Mouse (Mus musculus): ENCODE data around the gene Dnajc6.

Dnajc6 gene

GRCm38 (mm10) chr4:101564746-101565417, 68.4 kb downstream of the Dnajc6 start:
- DNase-seq (ENCODE audit: low read depth, low spot score), result no peak

- DNase-seq (ENCODE audit: low read depth, low spot score), result no peak
Measured at GRCm38 (mm10) chr4:101569076-101569475, 72.6 kb downstream of the Dnajc6 start.

GRCm38 (mm10) chr4:101572142-101572541, 75.7 kb downstream of the Dnajc6 start:
- no peak for DNase-seq (ENCODE audit: low read depth, low spot score)

- no peak for DNase-seq (ENCODE audit: low read depth, low spot score)
Measured at GRCm38 (mm10) chr4:101575307-101575706, 78.9 kb downstream of the Dnajc6 start.

- DNase-seq (ENCODE audit: low read depth, low spot score), result no peak
Measured at GRCm38 (mm10) chr4:101578720-101579119, 82.3 kb downstream of the Dnajc6 start.

GRCm38 (mm10) chr4:101579517-101579916, 83.1 kb downstream of the Dnajc6 start:
- DNase-seq (ENCODE audit: low read depth, low spot score), result no peak

GRCm38 (mm10) chr4:101581156-101581555, 84.7 kb downstream of the Dnajc6 start:
- no peak for DNase-seq (ENCODE audit: low read depth, low spot score)

- DNase-seq (ENCODE audit: low read depth, low spot score), result no peak
Measured at GRCm38 (mm10) chr4:101582882-101583281, 86.4 kb downstream of the Dnajc6 start.

GRCm38 (mm10) chr4:101584524-101585454, 88.3 kb downstream of the Dnajc6 start:
- peak; percentile 40 for DNase-seq (ENCODE audit: low read depth, low spot score)

- DNase-seq (ENCODE audit: low read depth, low spot score), result no peak
Measured at GRCm38 (mm10) chr4:101585455-101586184, 89.2 kb downstream of the Dnajc6 start.

GRCm38 (mm10) chr4:101588932-101589331, 92.5 kb downstream of the Dnajc6 start:
- no peak for DNase-seq (ENCODE audit: low read depth, low spot score)

GRCm38 (mm10) chr4:101589771-101590170, 93.3 kb downstream of the Dnajc6 start:
- DNase-seq (ENCODE audit: low read depth, low spot score), result no peak

GRCm38 (mm10) chr4:101591400-101591799, 95.0 kb downstream of the Dnajc6 start:
- DNase-seq (ENCODE audit: low read depth, low spot score), result no peak

- DNase-seq (ENCODE audit: low read depth, low spot score), result no peak
Measured at GRCm38 (mm10) chr4:101592466-101592865, 96.0 kb downstream of the Dnajc6 start.

- DNase-seq (ENCODE audit: low read depth, low spot score), result peak; percentile 38
Measured at GRCm38 (mm10) chr4:101601758-101602157, 105.3 kb downstream of the Dnajc6 start.

- DNase-seq (ENCODE audit: low read depth, low spot score), result no peak
Measured at GRCm38 (mm10) chr4:101603635-101604034, 107.2 kb downstream of the Dnajc6 start.

- no peak for DNase-seq (ENCODE audit: low read depth, low spot score)
Measured at GRCm38 (mm10) chr4:101616520-101616919, 120.1 kb downstream of the Dnajc6 start.

GRCm38 (mm10) chr4:101617742-101618141, 121.3 kb downstream of the Dnajc6 start:
- DNase-seq (ENCODE audit: low read depth, low spot score), result no peak

GRCm38 (mm10) chr4:101620206-101620605, 123.8 kb downstream of the Dnajc6 start:
- no peak for DNase-seq (ENCODE audit: low read depth, low spot score)

GRCm38 (mm10) chr4:101621241-101621640, 124.8 kb downstream of the Dnajc6 start:
- no peak for DNase-seq (ENCODE audit: low read depth, low spot score)

GRCm38 (mm10) chr4:101625278-101625677, 128.8 kb downstream of the Dnajc6 start:
- DNase-seq (ENCODE audit: low read depth, low spot score), result no peak

GRCm38 (mm10) chr4:101635596-101635995, 139.1 kb downstream of the Dnajc6 start:
- DNase-seq (ENCODE audit: low read depth, low spot score), result no peak

Data from CD4-positive helper T cell, adult 2 months (primary cell).